Mouse (Mus musculus) forebrain, embryonic 11.5 days (tissue): ENCODE measurements around the gene Arvcf. TPM values are rescaled to one million over a fixed set of nuclear protein-coding genes. Genes with fewer than 3 reads are reported as not detected.

ENCODE experiments used
- ATAC-seq: fragments of 200-750 bp; cut with Nextera tagmentation; replicated peaks from 2 replicates; pipeline ENCODE4 v1.8.0; 2017; ENCODE audit warnings: moderate TSS enrichment; ENCODE audit not compliant: low FRiP score
- DNase-seq: peaks from one replicate; pipeline ENCODE4 v3.0.0-alpha.2; 2017; ENCODE audit warnings: low spot score
- H3K27ac ChIP-seq: fragments of 300-500 bp; sonication (generic); 2 replicates; pipeline ENCODE4 v1.5.1; 2014; ENCODE audit warnings: low read depth, low read length
- H3K27me3 ChIP-seq: fragments of 300-500 bp; sonication (generic); 2 replicates; pipeline ENCODE4 v1.6.1; 2014; ENCODE audit warnings: mild to moderate bottlenecking, low read length, mixed read lengths; ENCODE audit not compliant: control insufficient read depth, insufficient read depth
- H3K36me3 ChIP-seq: fragments of 300-500 bp; sonication (generic); 2 replicates; pipeline ENCODE4 v1.6.1; 2014; ENCODE audit warnings: mild to moderate bottlenecking, low read length, moderate library complexity, mixed read lengths; ENCODE audit not compliant: control insufficient read depth, insufficient read depth
- H3K4me1 ChIP-seq: fragments of 300-500 bp; sonication (generic); replicated peaks from 2 replicates; pipeline ENCODE4 v1.6.1; 2014; ENCODE audit warnings: low read length, mixed read lengths; ENCODE audit not compliant: control insufficient read depth, insufficient read depth
- H3K4me2 ChIP-seq: fragments of 300-500 bp; sonication (generic); 2 replicates; pipeline ENCODE4 v1.6.1; 2014; ENCODE audit warnings: low read depth, mild to moderate bottlenecking, low read length, moderate library complexity, mixed read lengths; ENCODE audit not compliant: severe bottlenecking
- H3K4me3 ChIP-seq: fragments of 300-500 bp; sonication (generic); 2 replicates; pipeline ENCODE4 v1.5.1; 2014; ENCODE audit warnings: low read depth, low read length
- H3K9ac ChIP-seq: fragments of 300-500 bp; sonication (generic); 2 replicates; pipeline ENCODE4 v1.6.1; 2014; ENCODE audit warnings: low read length
- H3K9me3 ChIP-seq: fragments of 300-500 bp; sonication (generic); 2 replicates; pipeline ENCODE4 v1.6.1; 2016; ENCODE audit warnings: low read length, mixed read lengths; ENCODE audit not compliant: control insufficient read depth
- WGBS: fragments of 180-500 bp; shearing (Covaris S2); extraction: QIAGEN DNeasy Blood & Tissue Kit; methylation state at CpG from one replicate; pipeline ENCODE4 v1.1.7; 2014; 5-methylcytosine and 5-hydroxymethylcytosine counted together
- polyA plus RNA-seq: library from polyadenylated mRNA; unstranded; fragments of >200 nt; fragmentation: Nextera tagmentation; extraction: Ambion mirVana; gene quantifications from 2 replicates; pipeline ENCODE4 v1.2.1, GENCODE M21; 2014

The Arvcf gene
- polyA plus RNA-seq: 99.4 and 103 TPM in 2 replicates

- ATAC-seq: peak; percentile 86
- Histone ChIP-seq H3K4me2 (peak within 1 kb of the TSS; percentile 86), H3K27me3 (no peaks in the 10 kb centered on the region), H3K4me3 (peak within 1 kb of the TSS; percentile 63), H3K36me3 (no peaks in the 10 kb centered on the region), H3K4me1 (0 out of 2 replicates have a peak, but pooled peaks cover 6% of the 10 kb centered on the region), H3K9me3 (no peaks in the 10 kb centered on the region), H3K9ac (peak within 1 kb of the TSS; percentile 69), H3K27ac (no peak within 1 kb of the TSS)
- peak; percentile 96 for DNase-seq
- under 1% methylated on average over 43 of the region's 44 CpGs for WGBS
Measured at GRCm38 (mm10) chr16:18347931-18348600, at the start of gene Arvcf, which contains the start of gene Tango2. TSS of gene Arvcf (plus strand) at chr16:18348182. TSS of gene Tango2 (minus strand) at chr16:18348103.

DNA sequence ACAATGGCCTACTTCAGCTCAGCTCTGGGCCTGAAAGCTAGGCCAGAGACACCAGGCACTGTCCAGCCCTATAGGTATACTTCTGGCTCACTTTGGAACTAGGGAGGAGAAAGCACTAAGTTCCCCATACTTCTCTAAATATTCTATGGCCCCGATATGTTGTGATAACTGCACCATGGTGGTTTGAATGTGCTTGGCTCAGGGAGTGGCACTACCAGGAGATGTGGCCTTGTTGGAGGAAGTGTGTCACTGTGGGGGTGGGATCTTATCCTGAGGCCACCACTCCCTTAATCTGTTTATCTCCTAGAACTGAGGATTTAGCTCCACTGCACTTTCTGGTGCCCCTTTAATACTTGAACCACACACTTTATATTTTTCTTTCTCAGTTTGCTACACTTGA is 39.8 kb upstream of the Arvcf start:
- Histone ChIP-seq H3K4me3 (no peak overlapping the region), H3K27me3 (no peaks in the 10 kb centered on the region), H3K27ac (no peak overlapping the region), H3K9ac (no peak overlapping the region), H3K4me2 (no peak overlapping the region), H3K9me3 (no peaks in the 10 kb centered on the region), H3K4me1 (no peaks in the 10 kb centered on the region), H3K36me3 (no peaks in the 10 kb centered on the region)
- ATAC-seq (no peak), DNase-seq (no peak)
- WGBS: 100% methylated on average over 1 of the region's 1 CpGs

DNA sequence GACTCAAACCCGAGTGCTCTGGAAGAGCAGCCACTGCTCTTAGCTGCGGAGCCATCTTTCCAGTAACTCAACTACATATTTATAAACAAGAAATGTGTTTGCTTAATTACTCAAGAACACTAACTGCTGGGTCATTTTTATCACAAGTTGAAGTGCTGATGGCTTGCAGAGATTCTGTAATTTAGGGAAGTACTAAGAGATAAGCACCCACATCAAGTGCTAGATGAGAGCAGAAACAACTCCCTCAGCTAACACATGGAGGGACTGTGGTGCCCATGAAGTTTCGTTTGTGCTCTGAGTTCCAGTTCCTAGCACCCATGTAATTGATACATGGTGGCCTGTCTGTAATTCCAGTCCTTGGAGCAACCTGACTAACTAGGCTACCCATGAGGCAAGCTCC is 29.0 kb upstream of the Arvcf start:
- Histone ChIP-seq H3K4me3 (no peak overlapping the region), H3K27ac (no peak overlapping the region), H3K36me3 (no peaks in the 10 kb centered on the region), H3K4me2 (no peak overlapping the region), H3K4me1 (no peaks in the 10 kb centered on the region), H3K27me3 (no peaks in the 10 kb centered on the region), H3K9me3 (no peaks in the 10 kb centered on the region), H3K9ac (no peak overlapping the region)
- WGBS: 75% methylated on average over 3 of the region's 3 CpGs
- no peak for DNase-seq
- ATAC-seq: no peak

DNA sequence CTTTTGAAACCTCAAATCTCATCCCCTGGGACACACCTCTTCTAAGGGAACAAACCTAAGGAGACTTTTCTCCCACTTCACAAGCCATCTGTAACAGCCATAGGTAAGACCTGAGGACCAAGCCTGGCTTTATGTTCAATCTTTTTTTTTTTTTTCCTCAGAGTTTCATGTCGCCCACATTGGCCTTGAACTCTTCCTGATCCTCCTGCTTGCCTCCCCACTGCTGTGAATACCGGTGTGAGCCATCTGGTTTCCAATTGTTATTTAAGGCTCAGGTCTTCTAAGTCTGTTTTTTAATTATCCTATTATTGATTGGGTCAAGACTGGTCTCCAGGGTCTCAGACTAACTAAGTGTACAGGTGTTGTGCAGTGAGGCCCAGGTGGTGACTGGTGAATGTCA is 26.5 kb upstream of the Arvcf start:
- 80% methylated on average over 2 of the region's 2 CpGs for WGBS
- no peaks in the 10 kb centered on the region for H3K4me1 ChIP-seq

DNA sequence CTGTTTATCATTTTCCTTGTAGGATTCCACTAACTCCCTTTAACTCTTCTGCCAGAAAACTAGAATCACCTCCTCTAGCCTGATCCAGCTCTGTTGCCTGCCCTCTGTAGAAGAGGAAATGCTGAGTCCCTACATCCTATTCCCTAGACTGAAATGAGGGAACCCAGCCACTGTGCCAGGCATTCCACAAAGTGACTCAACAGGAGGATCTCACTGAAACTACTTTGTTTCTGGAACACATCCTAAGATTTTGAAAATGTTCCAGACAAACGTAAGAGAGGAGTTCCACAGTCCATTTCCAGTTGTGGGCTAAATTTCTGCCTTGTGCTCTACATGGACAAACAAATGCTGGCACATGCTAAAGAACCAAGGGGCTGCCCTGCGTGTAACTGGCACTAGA is 24.5 kb upstream of the Arvcf start:
- DNase-seq (no peak), ATAC-seq (no peak)
- no peaks in the 10 kb centered on the region for H3K27me3 ChIP-seq
- H3K4me3 ChIP-seq: no peak overlapping the region
- H3K27ac ChIP-seq: no peak overlapping the region
- H3K36me3 ChIP-seq: no peaks in the 10 kb centered on the region
- no peaks in the 10 kb centered on the region for H3K4me1 ChIP-seq
- 86% methylated on average over 2 of the region's 2 CpGs for WGBS
- no peaks in the 10 kb centered on the region for H3K9me3 ChIP-seq
- H3K9ac ChIP-seq: no peak overlapping the region
- no peak overlapping the region for H3K4me2 ChIP-seq

More for the DNA sequence above, 26.5 kb upstream of the Arvcf start:
- no peaks in the 10 kb centered on the region for H3K27me3 ChIP-seq
- no peak overlapping the region for H3K9ac ChIP-seq
- no peaks in the 10 kb centered on the region for H3K9me3 ChIP-seq
- H3K4me3 ChIP-seq: no peak overlapping the region
- no peak overlapping the region for H3K4me2 ChIP-seq
- ATAC-seq (no peak), DNase-seq (no peak)
- no peaks in the 10 kb centered on the region for H3K36me3 ChIP-seq
- no peak overlapping the region for H3K27ac ChIP-seq

DNA sequence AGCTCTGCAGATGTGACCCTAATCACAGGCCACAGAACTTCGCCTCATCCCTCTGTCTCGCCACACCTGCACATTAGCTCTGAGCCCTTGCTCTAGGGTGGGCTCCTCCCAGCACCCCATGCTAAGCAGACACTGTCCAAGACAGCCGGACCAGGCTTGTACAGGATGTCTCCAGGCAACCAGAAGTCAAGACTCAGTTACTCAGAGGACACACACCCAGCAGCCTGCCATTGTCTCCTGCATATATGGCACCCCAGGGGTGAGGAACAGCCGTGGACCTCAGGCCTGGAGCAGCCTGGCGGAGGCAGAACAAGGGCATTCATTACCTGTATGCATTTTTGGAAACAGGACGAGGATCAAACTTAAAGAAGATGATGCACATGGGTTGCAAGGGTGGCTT is 24.0 kb upstream of the Arvcf start:
- no peak for DNase-seq
- Histone ChIP-seq H3K9me3 (no peaks in the 10 kb centered on the region), H3K27ac (no peak overlapping the region), H3K4me1 (no peaks in the 10 kb centered on the region), H3K36me3 (no peaks in the 10 kb centered on the region), H3K4me2 (no peak overlapping the region), H3K9ac (no peak overlapping the region), H3K4me3 (no peak overlapping the region), H3K27me3 (no peaks in the 10 kb centered on the region)
- 86% methylated on average over 6 of the region's 6 CpGs for WGBS
- no peak for ATAC-seq

DNA sequence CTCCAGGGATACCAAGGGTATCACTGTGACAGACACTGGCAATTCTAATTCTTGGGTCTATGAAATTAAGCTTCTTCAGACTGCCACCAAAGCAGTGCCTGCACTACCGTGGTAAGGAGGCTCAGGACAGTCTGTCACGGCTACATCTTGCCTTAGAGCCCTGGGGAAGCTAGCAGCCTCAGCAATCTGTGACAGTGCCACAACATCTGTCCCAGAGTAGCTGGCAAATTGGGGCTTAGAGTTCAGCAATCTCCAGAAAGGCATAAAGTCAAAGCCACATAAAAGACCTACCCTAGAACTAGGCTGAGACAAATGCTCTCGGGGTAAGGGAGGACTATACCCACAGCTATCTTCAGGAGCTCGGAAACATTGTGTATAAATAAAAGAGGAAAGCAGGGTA is 22.2 kb upstream of the Arvcf start:
- H3K27ac ChIP-seq: no peak overlapping the region
- no peaks in the 10 kb centered on the region for H3K27me3 ChIP-seq
- no peak for DNase-seq
- WGBS: 89% methylated on average over 4 of the region's 4 CpGs
- ATAC-seq: no peak
- no peaks in the 10 kb centered on the region for H3K36me3 ChIP-seq
- H3K9me3 ChIP-seq: no peaks in the 10 kb centered on the region
- no peak overlapping the region for H3K9ac ChIP-seq
- no peak overlapping the region for H3K4me3 ChIP-seq
- no peaks in the 10 kb centered on the region for H3K4me1 ChIP-seq
- no peak overlapping the region for H3K4me2 ChIP-seq

- Histone ChIP-seq H3K27ac (no peak overlapping the region), H3K4me1 (no peaks in the 10 kb centered on the region), H3K4me3 (no peak overlapping the region), H3K36me3 (no peaks in the 10 kb centered on the region), H3K4me2 (no peak overlapping the region), H3K9ac (no peak overlapping the region), H3K9me3 (no peaks in the 10 kb centered on the region), H3K27me3 (no peaks in the 10 kb centered on the region)
- no peak for DNase-seq
- 94% methylated on average over 9 of the region's 9 CpGs for WGBS
- no peak for ATAC-seq
Measured at GRCm38 (mm10) chr16:18327936-18328335, 20.0 kb upstream of the Arvcf start.

GRCm38 (mm10) chr16:18328524-18328923 is 19.5 kb upstream of the Arvcf start:
- Histone ChIP-seq H3K4me1 (no peaks in the 10 kb centered on the region), H3K27ac (no peak overlapping the region), H3K4me2 (no peak overlapping the region), H3K4me3 (no peak overlapping the region), H3K9me3 (no peaks in the 10 kb centered on the region), H3K27me3 (no peaks in the 10 kb centered on the region), H3K36me3 (no peaks in the 10 kb centered on the region), H3K9ac (no peak overlapping the region)
- WGBS: 82% methylated on average over 1 of the region's 1 CpGs
- DNase-seq (no peak), ATAC-seq (no peak)
